Mouse (Mus musculus): ENCODE measurements around the gene Catsperg1.
"Not testable (repeated sequence)": the region's sequence is repeated elsewhere in the genome, so short reads cannot be mapped to it uniquely, and the experiment has no call there.

The Catsperg1 gene

GRCm38 (mm10) chr7:29170066-29170754 lies 43.6 kb downstream of the Catsperg1 start, which contains the start of the genes Ggn and Spred3:
Gene Ggn (plus strand): TSS chr7:29170210.
Gene Spred3 (minus strand): TSS chr7:29170411.
- DNase-seq (ENCODE audit: low read depth, low spot score): no peak

GRCm38 (mm10) chr7:29169231-29170065 lies 44.4 kb downstream of the Catsperg1 start:
- no peak for DNase-seq (ENCODE audit: low read depth, low spot score)

- DNase-seq (ENCODE audit: low read depth, low spot score): no peak
Measured at GRCm38 (mm10) chr7:29168791-29169230, 45.0 kb downstream of the Catsperg1 start.

GRCm38 (mm10) chr7:29168121-29168695 lies 45.6 kb downstream of the Catsperg1 start:
- DNase-seq (ENCODE audit: low read depth, low spot score): no peak

GRCm38 (mm10) chr7:29167656-29168055 lies 46.2 kb downstream of the Catsperg1 start:
- no peak for DNase-seq (ENCODE audit: low read depth, low spot score)

GRCm38 (mm10) chr7:29162750-29163525 lies 50.9 kb downstream of the Catsperg1 start:
- no peak for DNase-seq (ENCODE audit: low read depth, low spot score)

- DNase-seq (ENCODE audit: low read depth, low spot score): no peak
Measured at GRCm38 (mm10) chr7:29162294-29162693, 51.5 kb downstream of the Catsperg1 start.

- no peak for DNase-seq (ENCODE audit: low read depth, low spot score)
Measured at GRCm38 (mm10) chr7:29158264-29158663, 55.6 kb downstream of the Catsperg1 start.

GRCm38 (mm10) chr7:29155838-29156782 lies 57.7 kb downstream of the Catsperg1 start, which contains the start of gene Fam98c:
Gene Fam98c (minus strand): TSS chr7:29156234.
- DNase-seq (ENCODE audit: low read depth, low spot score): peak; percentile 62

- DNase-seq (ENCODE audit: low read depth, low spot score): peak; percentile 77
Measured at GRCm38 (mm10) chr7:29155196-29155837, 58.5 kb downstream of the Catsperg1 start.

GRCm38 (mm10) chr7:29154018-29154720 lies 59.7 kb downstream of the Catsperg1 start:
- DNase-seq (ENCODE audit: low read depth, low spot score): no peak

- no peak for DNase-seq (ENCODE audit: low read depth, low spot score)
Measured at GRCm38 (mm10) chr7:29151486-29151885, 62.3 kb downstream of the Catsperg1 start.

- no peak for DNase-seq (ENCODE audit: low read depth, low spot score)
Measured at GRCm38 (mm10) chr7:29148771-29149170, 65.1 kb downstream of the Catsperg1 start.

GRCm38 (mm10) chr7:29146625-29147367 lies 67.0 kb downstream of the Catsperg1 start:
- DNase-seq (ENCODE audit: low read depth, low spot score): no peak

- no peak for DNase-seq (ENCODE audit: low read depth, low spot score)
Measured at GRCm38 (mm10) chr7:29144006-29144405, 69.8 kb downstream of the Catsperg1 start.

GRCm38 (mm10) chr7:29141416-29141815 lies 72.4 kb downstream of the Catsperg1 start:
- DNase-seq (ENCODE audit: low read depth, low spot score): no peak

GRCm38 (mm10) chr7:29139237-29139636 lies 74.6 kb downstream of the Catsperg1 start:
- not testable (repeated sequence) for DNase-seq (ENCODE audit: low read depth, low spot score)

GRCm38 (mm10) chr7:29137429-29137828 lies 76.4 kb downstream of the Catsperg1 start:
- no peak for DNase-seq (ENCODE audit: low read depth, low spot score)

All from retina, postnatal 7 days (tissue).